Mouse (Mus musculus) CH12.LX (cell line): ENCODE data around the gene Med24.

Source experiments
- CHD2 ChIP-seq: IDR thresholded peaks from 2 replicates; pipeline ENCODE4 v1.6.1; 2011; ENCODE audit warnings: low read length, improper control_type of control experiment
- CTCF ChIP-seq, 2 experiments: IDR thresholded peaks in 1 of 2; conservative IDR thresholded peaks in 1 of 2; 2 replicates each; pipeline ENCODE4 v1.5.1; 2011 to 2012; ENCODE audit warnings: low read depth in 2 of 2, low read length in 2 of 2, improper control_type of control experiment in 1 of 2, inconsistent platforms in 1 of 2, mild to moderate bottlenecking in 1 of 2, moderate library complexity in 1 of 2
- E2F4 ChIP-seq: IDR thresholded peaks from 2 replicates; pipeline ENCODE4 v1.6.1; 2011; ENCODE audit warnings: low read depth, low read length, improper control_type of control experiment; ENCODE audit not compliant: insufficient replicate concordance
- EP300 ChIP-seq: IDR thresholded peaks from 2 replicates; pipeline ENCODE4 v1.6.1; 2011; ENCODE audit warnings: low read length, improper control_type of control experiment
- MAX ChIP-seq: IDR thresholded peaks from 2 replicates; pipeline ENCODE4 v1.6.1; 2011; ENCODE audit warnings: low read length, improper control_type of control experiment
- MEF2A ChIP-seq: IDR thresholded peaks from 2 replicates; pipeline ENCODE4 v1.6.1; 2014; ENCODE audit warnings: low read depth, mild to moderate bottlenecking, inconsistent platforms, low read length, improper control_type of control experiment, borderline replicate concordance
- NELFE ChIP-seq: IDR thresholded peaks from 2 replicates; pipeline ENCODE4 v1.6.1; 2011; ENCODE audit warnings: low read depth, low read length, improper control_type of control experiment
- POLR2A ChIP-seq: IDR thresholded peaks from 2 replicates; pipeline ENCODE4 v1.6.1; 2011; ENCODE audit warnings: low read depth, mild to moderate bottlenecking, improper control_type of control experiment, low read length
- RCOR1 ChIP-seq: conservative IDR thresholded peaks from 2 replicates; pipeline ENCODE4 v1.6.1; 2012; ENCODE audit warnings: low read depth, mild to moderate bottlenecking, inconsistent platforms, low read length, improper control_type of control experiment
- SMC3 ChIP-seq: IDR thresholded peaks from 2 replicates; pipeline ENCODE4 v1.6.1; 2011; ENCODE audit warnings: low read depth, low read length, improper control_type of control experiment
- USF1 ChIP-seq: IDR thresholded peaks from 2 replicates; pipeline ENCODE4 v1.6.1; 2014; ENCODE audit warnings: low read depth, mild to moderate bottlenecking, inconsistent platforms, low read length, improper control_type of control experiment
- ZKSCAN1 ChIP-seq: IDR thresholded peaks from 2 replicates; pipeline ENCODE4 v1.6.1; 2012; ENCODE audit warnings: low read depth, inconsistent platforms, low read length, improper control_type of control experiment, borderline replicate concordance
- ZMIZ1 ChIP-seq: IDR thresholded peaks from 2 replicates; pipeline ENCODE4 v1.6.1; 2012; ENCODE audit warnings: low read depth, mild to moderate bottlenecking, inconsistent platforms, low read length, improper control_type of control experiment

DNA sequence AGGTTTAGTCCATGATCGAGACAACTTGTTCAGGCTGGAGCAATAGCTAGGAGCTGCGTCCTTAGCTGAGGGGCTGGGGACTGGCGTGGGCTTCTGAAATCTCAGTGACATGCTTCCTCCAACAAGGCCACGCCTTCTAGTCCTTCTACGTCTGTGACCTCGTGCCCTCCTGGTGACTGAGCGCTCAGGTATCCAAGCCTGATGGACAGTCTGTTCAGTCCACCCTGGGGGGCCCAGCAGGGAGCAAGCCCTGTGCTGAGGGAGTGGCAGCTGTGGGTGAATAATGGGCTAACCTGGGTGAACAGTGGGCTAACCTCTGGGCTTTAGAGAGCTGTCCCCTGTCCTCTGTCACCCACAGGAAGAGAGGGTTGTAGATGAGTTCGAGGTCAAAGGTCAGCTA lies 41.2 kb downstream of the Med24 start:
- no peak for TF ChIP-seq MEF2A
- no peak for TF ChIP-seq SMC3
- no peak for TF ChIP-seq POLR2A
- no peak for TF ChIP-seq CTCF (conservative IDR thresholded peaks at IDR 0.05 in 1 of 2, IDR thresholded peaks at IDR 0.05 in 1 of 2; ENCODE audit: low read depth in 2 of 2, low read length in 2 of 2)
- no peak for TF ChIP-seq E2F4
- TF ChIP-seq RCOR1: no peak
- TF ChIP-seq ZMIZ1: no peak
- no peak for TF ChIP-seq ZKSCAN1
- TF ChIP-seq CHD2: no peak
- TF ChIP-seq EP300: no peak
- no peak for TF ChIP-seq USF1
- TF ChIP-seq MAX: no peak
- TF ChIP-seq NELFE: no peak
